Mouse (Mus musculus): ENCODE data around the gene RPS10-NUDT3.

GRCm38 (mm10) chr17:27541984-27542383 lies 93.0 kb downstream of the RPS10-NUDT3 start:
- TF ChIP-seq CTCF (conservative IDR thresholded peaks at IDR 0.05; ENCODE audit: low read length) (no peak), POU5F1 (IDR thresholded peaks at IDR 0.05; ENCODE audit: borderline replicate concordance, low read length) (no peak), NANOG (IDR thresholded peaks at IDR 0.05; ENCODE audit: borderline replicate concordance, low read length) (no peak)
